Mouse (Mus musculus): ENCODE results near the gene Adap2.

DNA sequence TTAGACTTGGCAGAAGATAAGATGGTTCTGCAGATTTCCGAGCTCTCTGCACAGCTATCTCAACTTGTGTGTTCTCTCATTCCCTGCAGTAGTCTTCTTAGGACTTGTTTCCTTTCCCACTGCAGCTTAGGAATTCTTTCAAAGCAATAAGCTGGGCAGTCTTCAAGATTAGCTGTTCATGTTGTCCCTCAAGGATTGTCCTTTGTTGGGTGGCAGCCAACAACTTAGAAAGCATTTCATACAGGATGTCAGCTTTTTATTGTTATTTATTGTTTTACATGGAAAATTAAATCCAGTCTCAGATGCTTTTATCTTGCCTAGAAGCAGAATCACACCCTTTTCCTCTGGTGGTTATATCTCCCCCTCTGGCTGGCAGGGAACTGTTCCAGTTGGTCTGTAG lies 37.5 kb upstream of the Adap2 start:
- TF ChIP-seq MAX (IDR thresholded peaks at IDR 0.05; ENCODE audit: low read depth) (no peak), TCF12 (IDR thresholded peaks at IDR 0.05; ENCODE audit: insufficient read depth, poor library complexity, severe bottlenecking) (no peak), POLR2A (IDR thresholded peaks at IDR 0.05; ENCODE audit: insufficient read length, low read depth) (no peak), USF1 (IDR thresholded peaks at IDR 0.05; ENCODE audit: low read depth) (no peak), E2F4 (IDR thresholded peaks at IDR 0.05; ENCODE audit: insufficient read depth) (no peak), MYOD1 (IDR thresholded peaks at IDR 0.05; ENCODE audit: control insufficient read depth in 1 of 3, insufficient read length in 2 of 3, low read depth in 2 of 3) (no peak), POLR2AphosphoS2 (IDR thresholded peaks at IDR 0.05; ENCODE audit: insufficient read length, low read depth) (no peak)
